Mouse (Mus musculus): Measurements from ENCODE around the gene Herc4. TPM values are rescaled to one million over a fixed set of nuclear protein-coding genes. Genes with fewer than 3 reads are reported as not detected.

Gene Herc4
- polyA plus RNA-seq, 2 experiments: 33.3 to 37.2 TPM

- Histone ChIP-seq H3K4me2 (replicated peaks; ENCODE audit: low read depth, low read length, severe bottlenecking) (no peak overlapping the region), H3K4me1 (ENCODE audit: control insufficient read depth, insufficient read depth, low read length) (peaks cover 8% of the 10 kb centered on the region), H3K4me3 (replicated peaks; ENCODE audit: low read length) (no peak overlapping the region), H3K9me3 (ENCODE audit: control insufficient read depth, low read length) (no peaks in the 10 kb centered on the region), H3K27me3 (ENCODE audit: control insufficient read depth, insufficient read depth, low read length) (no peaks in the 10 kb centered on the region), H3K9ac (ENCODE audit: low read depth, low read length, severe bottlenecking) (no peak overlapping the region), H3K36me3 (ENCODE audit: control insufficient read depth, insufficient read depth, low read length) (peaks cover 19% of the 10 kb centered on the region), H3K27ac (replicated peaks; ENCODE audit: low read depth, low read length) (no peak overlapping the region)
- 88% methylated on average over 3 of the region's 3 CpGs for WGBS
- TF ChIP-seq POLR2A (IDR thresholded peaks at IDR 0.05; ENCODE audit: borderline replicate concordance, extremely low read depth, insufficient read depth, insufficient read length): no peak
- DNase-seq (ENCODE audit: low spot score): no peak
- no peak for ATAC-seq (ENCODE audit: low FRiP score, low read depth)
Measured at GRCm38 (mm10) chr10:63245846-63246245, 2.2 kb downstream of the Herc4 start.

GRCm38 (mm10) chr10:63247457-63247856, 3.8 kb downstream of the Herc4 start:
- ATAC-seq (ENCODE audit: low FRiP score, low read depth): no peak
- H3K4me3 ChIP-seq (replicated peaks; ENCODE audit: low read length): no peak overlapping the region
- no peaks in the 10 kb centered on the region for H3K27me3 ChIP-seq (ENCODE audit: control insufficient read depth, insufficient read depth, low read length)
- peaks cover 6% of the 10 kb centered on the region for H3K4me1 ChIP-seq (ENCODE audit: control insufficient read depth, insufficient read depth, low read length)
- no peak overlapping the region for H3K4me2 ChIP-seq (replicated peaks; ENCODE audit: low read depth, low read length, severe bottlenecking)
- WGBS: 87% methylated on average over 7 of the region's 7 CpGs
- no peak for DNase-seq (ENCODE audit: low spot score)
- H3K9ac ChIP-seq (ENCODE audit: low read depth, low read length, severe bottlenecking): no peak overlapping the region
- TF ChIP-seq POLR2A (IDR thresholded peaks at IDR 0.05; ENCODE audit: borderline replicate concordance, extremely low read depth, insufficient read depth, insufficient read length): no peak
- H3K36me3 ChIP-seq (ENCODE audit: control insufficient read depth, insufficient read depth, low read length): peaks cover 25% of the 10 kb centered on the region
- no peaks in the 10 kb centered on the region for H3K9me3 ChIP-seq (ENCODE audit: control insufficient read depth, low read length)
- no peak overlapping the region for H3K27ac ChIP-seq (replicated peaks; ENCODE audit: low read depth, low read length)

- Histone ChIP-seq H3K4me3 (replicated peaks; ENCODE audit: low read length) (no peak overlapping the region), H3K27ac (replicated peaks; ENCODE audit: low read depth, low read length) (no peak overlapping the region), H3K36me3 (ENCODE audit: control insufficient read depth, insufficient read depth, low read length) (peaks cover 25% of the 10 kb centered on the region), H3K4me1 (ENCODE audit: control insufficient read depth, insufficient read depth, low read length) (no peaks in the 10 kb centered on the region), H3K4me2 (replicated peaks; ENCODE audit: low read depth, low read length, severe bottlenecking) (no peak overlapping the region), H3K9ac (ENCODE audit: low read depth, low read length, severe bottlenecking) (no peak overlapping the region), H3K27me3 (ENCODE audit: control insufficient read depth, insufficient read depth, low read length) (no peaks in the 10 kb centered on the region), H3K9me3 (ENCODE audit: control insufficient read depth, low read length) (no peaks in the 10 kb centered on the region)
- no peak for DNase-seq (ENCODE audit: low spot score)
- WGBS: 95% methylated on average over 6 of the region's 6 CpGs
- TF ChIP-seq POLR2A (IDR thresholded peaks at IDR 0.05; ENCODE audit: borderline replicate concordance, extremely low read depth, insufficient read depth, insufficient read length): no peak
- no peak for ATAC-seq (ENCODE audit: low FRiP score, low read depth)
Measured at GRCm38 (mm10) chr10:63248421-63248820, 4.8 kb downstream of the Herc4 start.

GRCm38 (mm10) chr10:63258696-63259095, 15.1 kb downstream of the Herc4 start:
- TF ChIP-seq POLR2A (IDR thresholded peaks at IDR 0.05; ENCODE audit: borderline replicate concordance, extremely low read depth, insufficient read depth, insufficient read length): no peak
- H3K9ac ChIP-seq (ENCODE audit: low read depth, low read length, severe bottlenecking): no peak overlapping the region
- DNase-seq (ENCODE audit: low spot score): no peak
- no peak for ATAC-seq (ENCODE audit: low FRiP score, low read depth)
- no peak overlapping the region for H3K4me2 ChIP-seq (replicated peaks; ENCODE audit: low read depth, low read length, severe bottlenecking)
- H3K9me3 ChIP-seq (ENCODE audit: control insufficient read depth, low read length): no peaks in the 10 kb centered on the region
- H3K36me3 ChIP-seq (ENCODE audit: control insufficient read depth, insufficient read depth, low read length): peaks cover 26% of the 10 kb centered on the region
- H3K4me3 ChIP-seq (replicated peaks; ENCODE audit: low read length): no peak overlapping the region
- WGBS: 73% methylated on average over 3 of the region's 3 CpGs
- H3K27me3 ChIP-seq (ENCODE audit: control insufficient read depth, insufficient read depth, low read length): no peaks in the 10 kb centered on the region
- no peaks in the 10 kb centered on the region for H3K4me1 ChIP-seq (ENCODE audit: control insufficient read depth, insufficient read depth, low read length)
- no peak overlapping the region for H3K27ac ChIP-seq (replicated peaks; ENCODE audit: low read depth, low read length)

GRCm38 (mm10) chr10:63259340-63259739, 15.7 kb downstream of the Herc4 start:
- no peak for DNase-seq (ENCODE audit: low spot score)
- ATAC-seq (ENCODE audit: low FRiP score, low read depth): no peak
- Histone ChIP-seq H3K36me3 (ENCODE audit: control insufficient read depth, insufficient read depth, low read length) (peaks cover 30% of the 10 kb centered on the region), H3K4me1 (ENCODE audit: control insufficient read depth, insufficient read depth, low read length) (no peaks in the 10 kb centered on the region), H3K4me2 (replicated peaks; ENCODE audit: low read depth, low read length, severe bottlenecking) (no peak overlapping the region), H3K27me3 (ENCODE audit: control insufficient read depth, insufficient read depth, low read length) (no peaks in the 10 kb centered on the region), H3K9me3 (ENCODE audit: control insufficient read depth, low read length) (no peaks in the 10 kb centered on the region), H3K9ac (ENCODE audit: low read depth, low read length, severe bottlenecking) (no peak overlapping the region), H3K27ac (replicated peaks; ENCODE audit: low read depth, low read length) (no peak overlapping the region), H3K4me3 (replicated peaks; ENCODE audit: low read length) (no peak overlapping the region)
- WGBS: 87% methylated on average over 3 of the region's 3 CpGs
- no peak for TF ChIP-seq POLR2A (IDR thresholded peaks at IDR 0.05; ENCODE audit: borderline replicate concordance, extremely low read depth, insufficient read depth, insufficient read length)

GRCm38 (mm10) chr10:63267941-63268340, 24.3 kb downstream of the Herc4 start:
- H3K9ac ChIP-seq (ENCODE audit: low read depth, low read length, severe bottlenecking): no peak overlapping the region
- DNase-seq (ENCODE audit: low spot score): no peak
- no peak for ATAC-seq (ENCODE audit: low FRiP score, low read depth)
- no peaks in the 10 kb centered on the region for H3K4me1 ChIP-seq (ENCODE audit: control insufficient read depth, insufficient read depth, low read length)
- no peak overlapping the region for H3K4me3 ChIP-seq (replicated peaks; ENCODE audit: low read length)
- no peaks in the 10 kb centered on the region for H3K27me3 ChIP-seq (ENCODE audit: control insufficient read depth, insufficient read depth, low read length)
- no peak overlapping the region for H3K27ac ChIP-seq (replicated peaks; ENCODE audit: low read depth, low read length)
- H3K9me3 ChIP-seq (ENCODE audit: control insufficient read depth, low read length): no peaks in the 10 kb centered on the region
- WGBS: 85% methylated on average over 2 of the region's 2 CpGs
- peaks cover 45% of the 10 kb centered on the region for H3K36me3 ChIP-seq (ENCODE audit: control insufficient read depth, insufficient read depth, low read length)
- no peak for TF ChIP-seq POLR2A (IDR thresholded peaks at IDR 0.05; ENCODE audit: borderline replicate concordance, extremely low read depth, insufficient read depth, insufficient read length)
- no peak overlapping the region for H3K4me2 ChIP-seq (replicated peaks; ENCODE audit: low read depth, low read length, severe bottlenecking)

Measured in limb, embryonic 14.5 days (tissue).